Mouse (Mus musculus) forebrain, embryonic 11.5 days (tissue): ENCODE data around the gene Trappc11. TPM values are rescaled to one million over a fixed set of nuclear protein-coding genes. Genes with fewer than 3 reads are reported as not detected.
"Not testable (repeated sequence)": the region's sequence is repeated elsewhere in the genome, so short reads cannot be mapped to it uniquely, and the experiment has no call there.

Source experiments
- ATAC-seq: fragments of 200-750 bp; cut with Nextera tagmentation; replicated peaks from 2 replicates; pipeline ENCODE4 v1.8.0; 2017; ENCODE audit warnings: moderate TSS enrichment; ENCODE audit not compliant: low FRiP score
- DNase-seq: peaks from one replicate; pipeline ENCODE4 v3.0.0-alpha.2; 2017; ENCODE audit warnings: low spot score
- H3K27ac ChIP-seq: fragments of 300-500 bp; sonication (generic); 2 replicates; pipeline ENCODE4 v1.5.1; 2014; ENCODE audit warnings: low read depth, low read length
- H3K27me3 ChIP-seq: fragments of 300-500 bp; sonication (generic); 2 replicates; pipeline ENCODE4 v1.6.1; 2014; ENCODE audit warnings: mild to moderate bottlenecking, low read length, mixed read lengths; ENCODE audit not compliant: control insufficient read depth, insufficient read depth
- H3K36me3 ChIP-seq: fragments of 300-500 bp; sonication (generic); 2 replicates; pipeline ENCODE4 v1.6.1; 2014; ENCODE audit warnings: mild to moderate bottlenecking, low read length, moderate library complexity, mixed read lengths; ENCODE audit not compliant: control insufficient read depth, insufficient read depth
- H3K4me1 ChIP-seq: fragments of 300-500 bp; sonication (generic); replicated peaks from 2 replicates; pipeline ENCODE4 v1.6.1; 2014; ENCODE audit warnings: low read length, mixed read lengths; ENCODE audit not compliant: control insufficient read depth, insufficient read depth
- H3K4me2 ChIP-seq: fragments of 300-500 bp; sonication (generic); 2 replicates; pipeline ENCODE4 v1.6.1; 2014; ENCODE audit warnings: low read depth, mild to moderate bottlenecking, low read length, moderate library complexity, mixed read lengths; ENCODE audit not compliant: severe bottlenecking
- H3K4me3 ChIP-seq: fragments of 300-500 bp; sonication (generic); 2 replicates; pipeline ENCODE4 v1.5.1; 2014; ENCODE audit warnings: low read depth, low read length
- H3K9ac ChIP-seq: fragments of 300-500 bp; sonication (generic); 2 replicates; pipeline ENCODE4 v1.6.1; 2014; ENCODE audit warnings: low read length
- H3K9me3 ChIP-seq: fragments of 300-500 bp; sonication (generic); 2 replicates; pipeline ENCODE4 v1.6.1; 2016; ENCODE audit warnings: low read length, mixed read lengths; ENCODE audit not compliant: control insufficient read depth
- WGBS: fragments of 180-500 bp; shearing (Covaris S2); extraction: QIAGEN DNeasy Blood & Tissue Kit; methylation state at CpG from one replicate; pipeline ENCODE4 v1.1.7; 2014; 5-methylcytosine and 5-hydroxymethylcytosine counted together
- polyA plus RNA-seq: library from polyadenylated mRNA; unstranded; fragments of >200 nt; fragmentation: Nextera tagmentation; extraction: Ambion mirVana; gene quantifications from 2 replicates; pipeline ENCODE4 v1.2.1, GENCODE M21; 2014

Gene Trappc11
- polyA plus RNA-seq, 1 experiment from 2014 or later, result 44.2 TPM

DNA sequence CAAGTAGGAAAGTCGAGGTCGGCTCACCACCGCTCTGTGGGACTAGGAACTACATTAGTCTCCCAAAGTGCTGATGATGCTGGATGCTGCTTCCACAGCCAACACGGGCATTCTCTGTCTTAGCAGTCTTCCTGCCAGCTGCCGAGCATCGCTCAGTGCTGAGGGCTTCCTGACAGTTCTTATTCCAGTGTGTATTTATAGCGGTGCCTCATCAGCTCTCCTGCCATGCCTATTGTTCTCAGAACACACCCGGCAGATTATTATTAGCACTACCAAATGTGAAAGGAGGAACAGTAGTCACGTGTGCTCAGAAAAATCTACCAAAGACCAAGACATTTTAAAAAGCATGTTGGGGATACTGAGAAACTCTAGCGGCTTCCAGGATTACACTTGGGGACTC lies 71.6 kb downstream of the Trappc11 start:
- no peaks in the 10 kb centered on the region for H3K36me3 ChIP-seq
- H3K4me3 ChIP-seq, result no peak overlapping the region
- no peak overlapping the region for H3K27ac ChIP-seq
- WGBS, result 87% methylated on average over 10 of the region's 10 CpGs
- no peaks in the 10 kb centered on the region for H3K27me3 ChIP-seq
- 0 out of 2 replicates have a peak, but pooled peaks cover 2% of the 10 kb centered on the region for H3K9me3 ChIP-seq
- H3K9ac ChIP-seq, result no peak overlapping the region
- no peak for DNase-seq
- no peak overlapping the region for H3K4me2 ChIP-seq
- ATAC-seq, result no peak
- H3K4me1 ChIP-seq, result no peaks in the 10 kb centered on the region

DNA sequence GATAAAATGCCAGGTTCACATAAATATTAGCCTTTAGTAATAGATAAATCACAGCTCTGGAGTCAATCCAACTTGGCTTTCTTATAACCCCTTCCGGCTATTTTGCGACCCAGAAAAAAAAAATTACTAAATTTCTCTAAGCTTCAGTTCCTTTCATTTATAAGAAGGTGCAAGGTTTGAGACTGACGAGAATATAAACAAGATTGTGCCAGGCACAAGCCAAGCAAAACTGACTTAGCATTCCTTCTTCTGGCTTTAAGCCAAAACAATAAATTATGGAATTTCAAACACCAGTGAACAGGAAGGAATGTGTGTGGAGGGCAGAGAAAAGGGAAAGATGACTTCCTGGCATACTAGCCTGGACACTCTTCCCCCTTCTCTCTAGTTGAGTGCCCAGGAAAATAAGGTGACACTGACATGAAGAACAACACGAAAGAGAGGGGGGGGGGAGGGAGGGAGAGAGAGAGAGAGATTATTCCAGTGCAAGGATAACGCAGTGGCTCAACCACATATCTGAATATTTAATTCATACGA lies 74.0 kb downstream of the Trappc11 start:
- 0 out of 2 replicates have a peak, but pooled peaks cover 2% of the 10 kb centered on the region for H3K9me3 ChIP-seq
- no peaks in the 10 kb centered on the region for H3K36me3 ChIP-seq
- DNase-seq (no peak), ATAC-seq (no peak)
- 92% methylated on average over 6 of the region's 6 CpGs for WGBS
- no peak overlapping the region for H3K4me3 ChIP-seq
- no peaks in the 10 kb centered on the region for H3K27me3 ChIP-seq
- no peaks in the 10 kb centered on the region for H3K4me1 ChIP-seq
- no peak overlapping the region for H3K27ac ChIP-seq
- no peak overlapping the region for H3K4me2 ChIP-seq
- no peak overlapping the region for H3K9ac ChIP-seq

DNA sequence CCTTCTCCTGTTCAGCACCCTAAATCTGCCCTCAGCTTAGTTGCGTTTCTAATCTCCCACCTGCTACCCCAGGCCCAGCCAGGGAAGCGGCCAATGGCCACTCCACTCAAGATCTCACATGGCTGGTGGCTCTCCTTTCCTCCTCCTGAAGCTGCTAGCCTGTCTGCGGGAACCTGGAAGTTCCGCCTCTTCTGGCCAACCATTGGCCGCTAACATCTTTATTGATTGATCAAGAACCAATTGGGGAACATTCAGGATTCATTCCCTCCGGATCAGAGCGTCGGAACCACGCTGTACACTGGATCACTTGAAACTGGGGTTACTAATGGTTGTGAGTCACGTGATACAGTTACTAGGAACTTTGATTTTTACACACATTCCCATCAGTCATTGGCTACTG lies 74.7 kb downstream of the Trappc11 start:
- 96% methylated on average over 10 of the region's 10 CpGs for WGBS
- 0 out of 2 replicates have a peak, but pooled peaks cover 2% of the 10 kb centered on the region for H3K9me3 ChIP-seq
- H3K36me3 ChIP-seq, result no peaks in the 10 kb centered on the region
- no peak overlapping the region for H3K9ac ChIP-seq
- no peak for DNase-seq
- ATAC-seq, result no peak
- H3K27ac ChIP-seq, result no peak overlapping the region
- no peaks in the 10 kb centered on the region for H3K4me1 ChIP-seq
- no peak overlapping the region for H3K4me2 ChIP-seq
- no peaks in the 10 kb centered on the region for H3K27me3 ChIP-seq
- no peak overlapping the region for H3K4me3 ChIP-seq

DNA sequence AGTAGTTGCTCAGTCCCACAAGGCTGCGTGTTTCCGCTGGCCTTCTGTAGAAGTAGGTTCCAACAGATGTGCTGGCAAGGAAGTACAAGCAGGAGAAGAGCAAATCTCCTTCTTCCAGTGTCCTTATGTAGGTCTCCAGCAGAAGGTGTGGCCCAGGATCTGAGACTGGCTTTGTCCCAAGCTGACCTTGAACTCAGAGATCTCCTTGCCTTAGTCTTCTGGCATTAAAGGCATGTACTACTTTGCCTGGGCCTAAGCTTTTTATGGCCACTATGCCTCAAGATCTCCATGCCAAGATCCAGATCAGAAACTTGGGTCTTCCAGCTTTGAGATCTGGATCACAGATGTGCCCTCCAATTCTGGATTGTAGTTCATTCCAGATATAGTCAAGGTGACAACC lies 84.1 kb downstream of the Trappc11 start:
- not testable (repeated sequence) for H3K4me1 ChIP-seq, ATAC-seq, H3K36me3 ChIP-seq, H3K27ac ChIP-seq, H3K9me3 ChIP-seq, H3K4me3 ChIP-seq, H3K9ac ChIP-seq, H3K4me2 ChIP-seq, DNase-seq, H3K27me3 ChIP-seq
- WGBS, result 95% methylated on average over 2 of the region's 2 CpGs

DNA sequence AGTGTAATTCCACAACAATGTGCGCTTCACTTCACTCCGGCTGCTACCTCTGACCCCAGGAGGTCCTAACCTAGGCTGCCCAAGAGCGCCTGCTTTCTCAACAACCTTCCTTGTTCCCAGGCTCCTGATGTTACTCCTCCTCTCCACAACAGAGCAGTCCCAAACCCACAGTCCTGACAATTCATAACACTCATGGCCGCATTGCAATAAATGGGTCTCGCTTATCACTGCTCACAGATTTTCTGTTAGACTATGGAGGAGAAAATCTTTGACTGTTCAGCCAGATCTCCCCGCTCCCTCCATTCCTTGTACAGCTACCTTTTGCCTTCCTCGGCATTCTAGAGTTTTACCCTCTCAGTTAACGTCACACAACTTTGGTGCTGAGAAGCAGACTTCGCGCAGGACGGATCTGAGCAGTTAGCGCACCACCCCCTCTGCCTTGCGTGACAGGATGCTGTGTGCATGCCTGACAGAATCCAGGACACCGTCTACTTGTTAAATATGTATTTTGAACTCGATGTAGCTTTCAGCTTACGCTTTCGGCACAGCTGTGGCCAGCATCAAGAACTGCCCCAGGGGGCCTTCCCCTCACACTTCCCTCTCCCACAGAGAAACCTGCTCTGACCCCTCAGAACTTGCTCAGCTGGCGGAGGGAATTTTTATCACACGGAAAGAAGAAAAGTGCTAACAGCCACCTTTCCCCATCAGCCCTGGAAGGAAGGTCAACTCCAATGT lies 86.8 kb downstream of the Trappc11 start, which contains the start of gene Stox2:
Stox2 (minus strand) TSS at position 51 of the 735 bp plus-strand sequence.
- no peaks in the 10 kb centered on the region for H3K27me3 ChIP-seq
- ATAC-seq (no peak), DNase-seq (no peak)
- no peaks in the 10 kb centered on the region for H3K9me3 ChIP-seq
- no peaks in the 10 kb centered on the region for H3K4me1 ChIP-seq
- no peaks in the 10 kb centered on the region for H3K36me3 ChIP-seq
- no peak within 1 kb of the TSS for H3K4me3 ChIP-seq
- WGBS, result 86% methylated on average over 19 of the region's 19 CpGs
- H3K4me2 ChIP-seq, result no peak within 1 kb of the TSS
- no peak within 1 kb of the TSS for H3K9ac ChIP-seq
- H3K27ac ChIP-seq, result no peak within 1 kb of the TSS

Other genes with a start within 250 kb of the Trappc11 start
- 34.6 and 39.3 TPM in 2 replicates for gene Stox2, start 87.1 kb downstream of the Trappc11 start, polyA plus RNA-seq
- 49.9 and 56.1 TPM in 2 replicates for gene Rwdd4a, start 194 bp upstream of the Trappc11 start, polyA plus RNA-seq
- 10.6 and 11.0 TPM in 2 replicates for gene Ing2, start 142.1 kb upstream of the Trappc11 start, polyA plus RNA-seq
- gene Cdkn2aip, start 180.5 kb upstream of the Trappc11 start, polyA plus RNA-seq, result 45.7 and 46.3 TPM in 2 replicates